Mouse (Mus musculus) hindbrain, embryonic 15.5 days (tissue): ENCODE measurements around the gene Tgfb1i1. TPM values are rescaled to one million over a fixed set of nuclear protein-coding genes. Genes with fewer than 3 reads are reported as not detected.
A peak's percentile ranks its signal among the peaks of the same experiment; 100 is the strongest.

Source experiments
- ATAC-seq: fragments of 200-750 bp; cut with Nextera tagmentation; 2 replicates; pipeline ENCODE4 v1.8.0; 2017; ENCODE audit warnings: low read depth, moderate number of reproducible peaks, moderate TSS enrichment; ENCODE audit not compliant: low FRiP score
- H3K27ac ChIP-seq: fragments of 300-500 bp; sonication (generic); replicated peaks from 2 replicates; pipeline ENCODE4 v1.5.1; 2015; ENCODE audit warnings: mild to moderate bottlenecking, inconsistent platforms
- H3K27me3 ChIP-seq: fragments of 300-500 bp; sonication (generic); 2 replicates; pipeline ENCODE4 v1.6.1; 2015; ENCODE audit warnings: control low read depth, inconsistent platforms
- H3K36me3 ChIP-seq: fragments of 300-500 bp; sonication (generic); 2 replicates; pipeline ENCODE4 v1.6.1; 2015; ENCODE audit warnings: control low read depth, inconsistent platforms
- H3K4me1 ChIP-seq: fragments of 300-500 bp; sonication (generic); replicated peaks from 2 replicates; pipeline ENCODE4 v1.6.1; 2015; ENCODE audit warnings: control low read depth, inconsistent platforms
- H3K4me2 ChIP-seq: fragments of 300-500 bp; sonication (generic); 2 replicates; pipeline ENCODE4 v1.6.1; 2015; ENCODE audit warnings: moderate library complexity, mild to moderate bottlenecking, inconsistent platforms
- H3K4me3 ChIP-seq: fragments of 300-500 bp; sonication (generic); 2 replicates; pipeline ENCODE4 v1.5.1; 2015; ENCODE audit warnings: mild to moderate bottlenecking, inconsistent platforms
- H3K9ac ChIP-seq: fragments of 300-500 bp; sonication (generic); 2 replicates; pipeline ENCODE4 v1.6.1; 2015; ENCODE audit warnings: inconsistent platforms
- H3K9me3 ChIP-seq: fragments of 300-500 bp; sonication (generic); 2 replicates; pipeline ENCODE4 v1.6.1; 2016; ENCODE audit warnings: control low read depth, inconsistent platforms
- WGBS: fragments of 180-500 bp; shearing (Covaris S2); methylation state at CpG from one replicate; pipeline ENCODE4 v1.1.7; 2015; 5-methylcytosine and 5-hydroxymethylcytosine counted together
- polyA plus RNA-seq: library from polyadenylated mRNA; unstranded; fragments of >200 nt; fragmentation: Nextera tagmentation; extraction: Ambion mirVana; gene quantifications from 2 replicates; pipeline ENCODE4 v1.2.1, GENCODE M21; 2015

The Tgfb1i1 gene
- polyA plus RNA-seq, 1 experiment from 2014 or later: 28.2 TPM

DNA sequence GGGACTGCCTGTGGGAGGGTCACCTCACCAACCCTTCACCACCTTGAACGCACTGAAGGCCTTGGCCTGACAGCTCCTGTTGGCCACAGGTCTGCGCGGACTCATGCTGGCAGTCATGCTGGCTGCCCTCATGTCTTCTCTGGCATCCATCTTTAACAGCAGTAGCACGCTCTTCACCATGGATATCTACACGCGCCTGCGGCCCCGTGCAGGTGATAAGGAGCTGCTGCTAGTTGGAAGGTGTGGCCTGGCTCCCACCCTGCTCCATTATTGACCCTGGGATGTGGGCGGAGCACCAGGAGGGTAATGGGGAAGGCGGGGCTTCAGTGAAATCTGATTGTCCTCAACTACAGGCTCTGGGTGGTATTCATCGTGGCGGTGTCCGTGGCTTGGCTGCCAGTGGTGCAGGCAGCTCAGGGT lies 23.8 kb downstream of the Tgfb1i1 start:
- Histone ChIP-seq H3K36me3 (peaks cover 21% of the 10 kb centered on the region), H3K9me3 (no peaks in the 10 kb centered on the region), H3K27ac (no peak overlapping the region), H3K4me1 (no peaks in the 10 kb centered on the region), H3K27me3 (no peaks in the 10 kb centered on the region), H3K4me2 (no peak overlapping the region), H3K9ac (no peak overlapping the region), H3K4me3 (no peak overlapping the region)
- ATAC-seq: no peak
- WGBS: 61% methylated on average over 13 of the region's 13 CpGs

DNA sequence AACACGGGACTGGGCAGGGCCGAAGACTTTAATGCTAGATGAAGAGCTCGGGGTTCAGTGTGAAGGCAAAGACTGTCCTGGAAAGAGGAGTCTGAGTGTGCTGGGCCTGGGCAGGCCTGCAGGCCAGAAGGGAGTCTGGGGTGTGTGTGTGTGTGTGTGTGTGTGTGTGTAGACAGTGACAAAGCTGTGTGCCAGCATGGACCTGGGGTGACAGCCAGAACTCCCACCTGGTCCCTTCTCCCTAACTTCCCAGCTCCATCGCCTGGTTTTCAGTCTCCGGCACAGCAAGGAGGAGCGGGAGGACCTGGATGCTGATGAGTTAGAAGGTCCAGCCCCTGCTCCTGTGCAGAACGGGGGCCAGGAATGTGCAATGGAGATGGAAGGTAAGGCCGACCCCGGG lies 24.9 kb downstream of the Tgfb1i1 start:
- WGBS: 99% methylated on average over 9 of the region's 9 CpGs
- no peaks in the 10 kb centered on the region for H3K9me3 ChIP-seq
- H3K27me3 ChIP-seq: no peaks in the 10 kb centered on the region
- H3K27ac ChIP-seq: no peak overlapping the region
- no peak overlapping the region for H3K4me2 ChIP-seq
- H3K36me3 ChIP-seq: peaks cover 29% of the 10 kb centered on the region
- no peak overlapping the region for H3K9ac ChIP-seq
- H3K4me1 ChIP-seq: no peaks in the 10 kb centered on the region
- no peak for ATAC-seq
- no peak overlapping the region for H3K4me3 ChIP-seq

DNA sequence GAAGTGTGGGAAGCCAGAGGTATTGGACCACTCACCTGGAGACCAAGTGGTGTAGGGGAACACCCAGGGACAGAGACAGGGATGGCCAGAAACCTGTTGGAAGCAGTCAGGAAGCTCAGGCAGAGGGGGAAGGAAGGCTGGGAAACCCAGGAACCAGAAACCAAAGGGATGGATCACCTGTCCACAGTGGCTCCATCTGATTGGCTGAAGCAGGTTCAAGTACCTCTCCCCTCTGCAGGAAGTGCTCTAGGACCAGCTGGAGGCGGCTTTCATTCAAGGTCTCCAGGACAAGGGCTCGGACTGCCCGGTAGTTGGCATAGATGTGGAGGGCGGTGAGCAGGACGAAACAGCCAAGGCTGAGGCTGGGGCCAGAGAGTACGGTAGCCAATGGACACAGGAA lies 29.4 kb downstream of the Tgfb1i1 start:
- no peak overlapping the region for H3K4me2 ChIP-seq
- no peak overlapping the region for H3K4me3 ChIP-seq
- no peaks in the 10 kb centered on the region for H3K9me3 ChIP-seq
- no peaks in the 10 kb centered on the region for H3K4me1 ChIP-seq
- 94% methylated on average over 6 of the region's 6 CpGs for WGBS
- no peak overlapping the region for H3K9ac ChIP-seq
- peaks cover 35% of the 10 kb centered on the region for H3K36me3 ChIP-seq
- ATAC-seq: no peak
- H3K27me3 ChIP-seq: no peaks in the 10 kb centered on the region
- H3K27ac ChIP-seq: no peak overlapping the region

DNA sequence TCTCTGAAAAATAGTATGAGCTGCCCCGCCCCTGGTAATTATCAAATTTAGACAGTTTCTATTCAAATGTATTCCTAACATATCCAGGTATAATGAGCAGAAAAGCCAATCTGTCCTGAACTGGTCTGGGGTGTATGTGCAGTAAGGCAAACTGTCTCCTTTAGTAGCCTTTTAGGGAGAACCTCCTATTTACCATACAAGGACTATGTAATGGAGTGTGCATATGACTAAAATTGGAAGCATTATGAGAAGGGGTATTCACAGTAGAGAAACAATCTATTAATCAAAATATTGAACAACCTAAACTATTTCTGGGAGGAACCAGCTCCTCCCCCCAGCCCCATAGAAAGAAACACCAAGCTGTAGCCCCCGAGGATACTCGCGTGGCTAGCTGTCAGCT lies 33.1 kb downstream of the Tgfb1i1 start:
- H3K4me2 ChIP-seq: no peak overlapping the region
- no peak overlapping the region for H3K9ac ChIP-seq
- no peak for ATAC-seq
- H3K4me3 ChIP-seq: no peak overlapping the region
- H3K4me1 ChIP-seq: 0 out of 2 replicates have a peak, but pooled peaks cover 3% of the 10 kb centered on the region
- WGBS: 87% methylated on average over 4 of the region's 4 CpGs
- H3K27me3 ChIP-seq: no peaks in the 10 kb centered on the region
- no peaks in the 10 kb centered on the region for H3K9me3 ChIP-seq
- H3K36me3 ChIP-seq: peaks cover 19% of the 10 kb centered on the region
- H3K27ac ChIP-seq: no peak overlapping the region

DNA sequence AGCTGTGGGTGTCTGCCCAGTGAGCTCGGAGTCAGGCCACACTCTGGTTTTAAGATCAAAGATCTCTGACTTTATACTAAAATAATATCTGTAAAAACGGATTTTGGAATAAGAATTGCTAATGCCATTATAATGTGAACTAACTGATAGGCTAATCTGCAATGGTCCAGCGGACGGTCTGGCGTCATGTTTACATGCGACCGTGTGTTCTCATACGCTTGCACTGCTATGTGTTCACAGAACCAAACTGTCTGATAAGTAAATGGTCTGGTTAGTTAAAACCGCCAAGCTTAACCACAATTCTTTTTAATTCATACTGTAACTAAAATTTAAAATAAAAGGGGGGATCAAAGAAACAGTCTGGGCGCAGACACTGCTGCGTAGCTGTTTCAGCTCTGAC lies 35.2 kb downstream of the Tgfb1i1 start:
- 0 out of 2 replicates have a peak, but pooled peaks cover 7% of the 10 kb centered on the region for H3K36me3 ChIP-seq
- no peaks in the 10 kb centered on the region for H3K9me3 ChIP-seq
- WGBS: 82% methylated on average over 11 of the region's 11 CpGs
- no peak overlapping the region for H3K27ac ChIP-seq
- H3K4me2 ChIP-seq: no peak overlapping the region
- H3K9ac ChIP-seq: no peak overlapping the region
- H3K4me1 ChIP-seq: 0 out of 2 replicates have a peak, but pooled peaks cover 3% of the 10 kb centered on the region
- H3K4me3 ChIP-seq: no peak overlapping the region
- no peak for ATAC-seq
- no peaks in the 10 kb centered on the region for H3K27me3 ChIP-seq

DNA sequence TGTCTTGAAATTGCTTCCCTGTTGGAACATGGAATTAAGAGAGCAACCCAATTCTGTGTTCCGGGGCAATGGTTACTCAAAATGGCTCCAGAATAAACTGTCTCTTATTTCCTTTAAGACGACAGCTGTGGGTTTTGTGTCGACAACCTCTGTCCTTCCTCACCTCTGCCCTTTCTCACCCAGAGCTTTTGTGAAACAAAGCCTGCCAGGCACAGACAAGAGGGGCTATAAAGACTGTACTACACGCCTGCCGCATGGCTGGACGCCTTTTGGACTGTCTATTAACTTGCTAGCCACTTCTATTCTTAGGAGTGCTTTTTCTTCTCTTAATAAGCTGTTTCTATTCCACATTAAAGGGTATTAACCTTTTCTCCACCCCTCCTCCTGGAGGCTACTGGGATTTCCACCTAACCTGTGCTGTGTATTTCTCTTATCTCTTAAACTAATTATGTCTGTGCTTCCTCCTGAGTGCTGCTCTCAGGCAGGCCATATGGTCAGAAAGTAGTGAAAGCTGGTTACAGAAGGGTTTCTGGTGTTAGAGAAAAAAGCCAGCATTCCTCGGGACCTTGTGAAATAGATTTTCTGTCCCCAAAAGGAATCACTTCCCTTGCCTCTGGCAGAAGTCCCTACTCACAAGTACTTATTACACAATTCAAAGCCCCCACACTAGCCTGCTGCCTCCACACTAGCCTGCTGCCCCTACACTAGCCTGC lies 36.1 kb downstream of the Tgfb1i1 start:
- WGBS: 14% methylated on average over 7 of the region's 7 CpGs
- Histone ChIP-seq H3K27me3 (no peaks in the 10 kb centered on the region), H3K27ac (no peak overlapping the region), H3K4me1 (0 out of 2 replicates have a peak, but pooled peaks cover 3% of the 10 kb centered on the region), H3K4me3 (no peak overlapping the region), H3K36me3 (peaks cover 14% of the 10 kb centered on the region; the same call in 1 of the 2 replicates), H3K9ac (no peak overlapping the region), H3K9me3 (no peaks in the 10 kb centered on the region), H3K4me2 (no peak overlapping the region)
- ATAC-seq: no peak

DNA sequence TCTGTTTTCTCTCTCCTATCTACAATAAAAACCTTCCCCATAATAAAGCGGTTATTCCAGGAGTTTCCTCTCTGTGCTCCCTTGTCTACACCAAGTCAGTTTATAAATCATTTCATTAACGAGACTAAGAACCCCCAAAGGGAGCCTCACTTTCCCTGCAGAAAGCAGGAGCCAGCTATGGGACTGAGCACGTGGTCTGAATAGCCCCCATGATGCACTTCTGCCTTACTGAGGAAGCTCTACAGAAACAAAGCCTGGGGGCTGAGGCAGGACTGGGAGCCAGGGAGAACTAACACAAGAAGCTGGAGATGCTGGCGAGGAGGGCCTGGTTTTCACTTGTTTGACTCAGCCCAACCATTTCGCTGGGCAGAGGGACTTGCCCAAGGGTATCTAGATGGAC lies 37.4 kb downstream of the Tgfb1i1 start:
- no peak for ATAC-seq
- Histone ChIP-seq H3K9me3 (no peaks in the 10 kb centered on the region), H3K4me3 (no peak overlapping the region), H3K9ac (no peak overlapping the region), H3K4me1 (0 out of 2 replicates have a peak, but pooled peaks cover 3% of the 10 kb centered on the region), H3K27ac (no peak overlapping the region), H3K4me2 (no peak overlapping the region), H3K36me3 (peaks cover 10% of the 10 kb centered on the region), H3K27me3 (no peaks in the 10 kb centered on the region)
- WGBS: 47% methylated on average over 5 of the region's 5 CpGs

DNA sequence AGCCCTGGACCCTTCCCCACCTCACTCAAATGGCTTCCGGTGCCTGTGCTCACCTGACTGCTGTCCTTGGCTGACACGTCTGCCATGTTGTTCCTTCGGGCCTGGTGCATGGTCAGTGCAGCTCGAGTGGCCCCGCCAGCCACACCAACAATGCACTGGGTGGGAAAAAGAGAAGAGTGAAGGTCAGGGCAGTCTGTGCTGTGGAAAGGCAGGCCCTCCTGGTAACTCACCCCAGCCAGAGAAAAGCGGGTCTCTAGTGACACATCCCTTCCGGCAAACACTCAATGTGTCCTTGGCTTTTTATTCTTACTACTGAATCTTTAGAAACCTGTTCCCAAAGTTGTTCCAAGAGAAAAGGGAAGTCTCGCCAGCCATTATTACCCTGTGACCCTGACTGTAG lies 38.4 kb downstream of the Tgfb1i1 start:
- no peak for ATAC-seq
- 89% methylated on average over 8 of the region's 8 CpGs for WGBS

DNA sequence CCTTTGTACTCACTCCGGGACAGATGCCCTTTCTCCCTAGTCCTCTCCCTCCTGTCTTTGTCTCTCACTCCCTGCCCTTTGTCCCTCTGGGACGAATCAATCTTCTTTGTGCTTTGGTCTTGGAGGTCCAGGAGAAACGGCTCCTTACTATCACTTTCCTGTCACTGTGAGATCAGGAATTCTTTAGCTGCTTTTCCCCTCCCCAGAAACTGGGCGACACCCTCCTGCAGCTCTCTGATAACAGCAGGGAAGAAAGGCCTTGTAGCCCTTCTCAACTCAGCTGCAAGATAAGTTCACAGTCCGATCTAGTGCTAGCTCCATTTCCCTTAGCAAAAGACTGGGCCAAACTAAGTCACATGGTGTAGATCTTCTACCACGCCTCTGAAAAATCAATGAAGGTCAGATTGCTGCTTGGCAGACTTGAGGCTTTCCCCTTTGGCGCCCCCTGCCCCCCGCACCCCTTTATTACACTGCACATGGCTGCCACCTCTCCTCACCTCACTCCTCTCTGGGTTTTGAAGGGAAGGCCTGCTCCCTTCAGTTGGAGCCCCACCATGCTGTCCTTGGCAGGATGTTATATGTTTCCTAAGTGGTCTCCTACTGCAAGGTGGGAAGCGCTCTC lies 42.4 kb downstream of the Tgfb1i1 start:
- ATAC-seq: no peak
- H3K27me3 ChIP-seq: no peaks in the 10 kb centered on the region
- no peaks in the 10 kb centered on the region for H3K9me3 ChIP-seq
- 0 out of 2 replicates have a peak, but pooled peaks cover 2% of the 10 kb centered on the region for H3K4me1 ChIP-seq
- no peak overlapping the region for H3K27ac ChIP-seq
- WGBS: 16% methylated on average over 9 of the region's 9 CpGs
- no peak overlapping the region for H3K4me2 ChIP-seq
- H3K4me3 ChIP-seq: no peak overlapping the region
- H3K9ac ChIP-seq: no peak overlapping the region
- H3K36me3 ChIP-seq: peaks cover 16% of the 10 kb centered on the region

More for the DNA sequence above, 38.4 kb downstream of the Tgfb1i1 start:
- H3K9me3 ChIP-seq: no peaks in the 10 kb centered on the region
- H3K9ac ChIP-seq: no peak overlapping the region
- H3K27me3 ChIP-seq: no peaks in the 10 kb centered on the region
- H3K36me3 ChIP-seq: peaks cover 10% of the 10 kb centered on the region
- no peak overlapping the region for H3K27ac ChIP-seq
- H3K4me2 ChIP-seq: no peak overlapping the region
- 0 out of 2 replicates have a peak, but pooled peaks cover 3% of the 10 kb centered on the region for H3K4me1 ChIP-seq
- no peak overlapping the region for H3K4me3 ChIP-seq

DNA sequence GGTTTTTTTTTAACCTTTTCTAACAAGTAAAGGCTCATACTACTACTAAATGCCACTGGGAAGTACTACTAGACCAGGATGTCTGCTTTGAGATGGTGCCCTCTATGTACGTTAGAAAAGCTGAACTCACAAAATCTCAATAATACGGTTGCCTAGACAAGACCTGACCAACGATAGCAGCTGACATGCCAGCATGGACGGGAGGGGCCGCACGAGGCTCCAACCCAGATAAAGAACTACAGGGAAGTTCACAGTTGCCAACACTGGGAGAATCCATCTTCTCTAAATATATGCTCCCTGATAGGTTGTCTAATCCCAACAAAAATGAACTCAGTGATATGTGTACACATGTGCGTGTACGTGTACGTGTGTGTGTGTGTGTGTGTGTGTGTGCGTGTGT lies 48.2 kb downstream of the Tgfb1i1 start:
- 0 out of 2 replicates have a peak, but pooled peaks cover 5% of the 10 kb centered on the region for H3K36me3 ChIP-seq
- H3K27me3 ChIP-seq: no peaks in the 10 kb centered on the region
- peaks cover 25% of the 10 kb centered on the region for H3K4me1 ChIP-seq
- no peak overlapping the region for H3K9ac ChIP-seq
- WGBS: 93% methylated on average over 10 of the region's 10 CpGs
- no peak overlapping the region for H3K4me3 ChIP-seq
- H3K9me3 ChIP-seq: no peaks in the 10 kb centered on the region
- no peak for ATAC-seq
- no peak overlapping the region for H3K27ac ChIP-seq
- no peak overlapping the region for H3K4me2 ChIP-seq

DNA sequence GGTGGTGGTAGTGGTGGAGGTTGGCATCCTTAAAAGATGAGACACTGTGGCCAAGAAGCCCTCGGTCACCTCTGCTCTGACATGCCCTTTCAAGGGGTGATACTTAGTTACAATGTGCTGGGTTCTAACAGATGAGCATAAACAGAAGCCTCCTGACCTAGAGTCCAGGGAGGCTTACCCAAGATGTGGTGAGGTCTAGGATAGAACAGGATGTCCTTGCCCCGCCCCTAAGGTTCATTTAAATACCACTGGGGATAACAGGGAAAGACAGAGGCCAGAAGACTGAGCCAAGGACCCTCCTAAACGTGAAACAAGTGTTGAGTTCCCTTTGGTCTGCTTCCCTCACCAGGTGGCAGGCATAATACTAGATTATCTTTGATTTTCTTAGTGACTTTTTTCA lies 49.9 kb downstream of the Tgfb1i1 start:
- Histone ChIP-seq H3K4me1 (peaks cover 25% of the 10 kb centered on the region), H3K27me3 (no peaks in the 10 kb centered on the region), H3K4me2 (no peak overlapping the region), H3K27ac (no peak overlapping the region), H3K36me3 (0 out of 2 replicates have a peak, but pooled peaks cover 5% of the 10 kb centered on the region), H3K9ac (no peak overlapping the region), H3K4me3 (no peak overlapping the region), H3K9me3 (no peaks in the 10 kb centered on the region)
- WGBS: 65% methylated on average over 3 of the region's 3 CpGs
- ATAC-seq: no peak

DNA sequence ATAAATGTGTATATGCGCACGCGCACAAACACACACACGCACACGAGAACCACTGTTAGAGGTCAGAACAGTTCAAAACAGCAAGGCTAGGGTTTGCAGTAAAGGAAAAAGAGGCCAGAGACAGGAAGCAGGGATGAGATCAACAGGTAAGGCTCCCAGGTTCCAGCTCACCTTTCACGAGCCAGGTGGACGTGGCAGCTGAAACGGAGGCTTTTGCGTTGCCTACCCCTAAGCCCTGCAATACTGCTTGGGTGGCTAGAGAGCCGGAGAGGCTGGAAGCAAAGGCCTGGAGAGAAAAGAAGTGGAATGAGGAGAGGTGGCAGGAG lies 50.6 kb downstream of the Tgfb1i1 start:
- Histone ChIP-seq H3K36me3 (0 out of 2 replicates have a peak, but pooled peaks cover 5% of the 10 kb centered on the region), H3K9ac (peak overlapping the region; percentile 78), H3K4me3 (peak overlapping the region; percentile 97), H3K9me3 (no peaks in the 10 kb centered on the region), H3K4me2 (peak overlapping the region; percentile 93), H3K27me3 (no peaks in the 10 kb centered on the region), H3K4me1 (peaks cover 25% of the 10 kb centered on the region), H3K27ac (peak overlapping the region; percentile 80)
- no peak for ATAC-seq
- WGBS: 39% methylated on average over 10 of the region's 10 CpGs
